Mouse (Mus musculus): Measurements from ENCODE around the gene Cux2. TPM values are rescaled to one million over a fixed set of nuclear protein-coding genes. Genes with fewer than 3 reads are reported as not detected.

Cux2 gene
- total and polyA plus RNA-seq, 2 experiments from 2014 or later: 16.7 to 44.0 TPM

GRCm38 (mm10) chr5:121895117-121895756, 154.7 kb downstream of the Cux2 start:
- Histone ChIP-seq H3K4me3 (ENCODE audit: low read depth, low read length) (peak overlapping the region; percentile 0; the same call in 1 of the 2 replicates), H3K4me2 (ENCODE audit: low read depth) (peak overlapping the region; percentile 8), H3K9ac (peak overlapping the region; percentile 25; the same call in 1 of the 2 replicates), H3K27me3 (ENCODE audit: insufficient read depth, low read length) (no peaks in the 10 kb centered on the region), H3K36me3 (ENCODE audit: insufficient read depth) (no peaks in the 10 kb centered on the region), H3K27ac (ENCODE audit: low read depth, low read length) (peak overlapping the region; percentile 74), H3K4me1 (ENCODE audit: insufficient read depth) (peaks cover 14% of the 10 kb centered on the region; the same call in 1 of the 2 replicates), H3K9me3 (ENCODE audit: low read length) (no peaks in the 10 kb centered on the region)
- ATAC-seq: peak; percentile 53
- WGBS: 15% methylated on average over 24 of the region's 24 CpGs
- no peak for TF ChIP-seq CTCF (IDR thresholded peaks at IDR 0.05; ENCODE audit: low read depth)
- DNase-seq: peak; percentile 78

- H3K36me3 ChIP-seq (ENCODE audit: insufficient read depth): no peaks in the 10 kb centered on the region
- H3K4me2 ChIP-seq (ENCODE audit: low read depth): peak overlapping the region; percentile 8
- H3K4me1 ChIP-seq (ENCODE audit: insufficient read depth): peaks cover 14% of the 10 kb centered on the region; the same call in 1 of the 2 replicates
- no peak for DNase-seq
- WGBS: 41% methylated on average over 10 of the region's 10 CpGs
- peak overlapping the region; percentile 25 for H3K9ac ChIP-seq
- no peak for TF ChIP-seq CTCF (IDR thresholded peaks at IDR 0.05; ENCODE audit: low read depth)
- H3K27me3 ChIP-seq (ENCODE audit: insufficient read depth, low read length): no peaks in the 10 kb centered on the region
- ATAC-seq: no peak
- H3K4me3 ChIP-seq (ENCODE audit: low read depth, low read length): peak overlapping the region; percentile 0; the same call in 1 of the 2 replicates
- H3K9me3 ChIP-seq (ENCODE audit: low read length): no peaks in the 10 kb centered on the region
- H3K27ac ChIP-seq (ENCODE audit: low read depth, low read length): peak overlapping the region; percentile 74
These were observed 155.3 kb downstream of the Cux2 start for GRCm38 (mm10) chr5:121894647-121895046.

- no peak overlapping the region for H3K4me3 ChIP-seq (ENCODE audit: low read depth, low read length)
- ATAC-seq (no peak), DNase-seq (peak; percentile 74)
- H3K36me3 ChIP-seq (ENCODE audit: insufficient read depth): no peaks in the 10 kb centered on the region
- peaks cover 14% of the 10 kb centered on the region; the same call in 1 of the 2 replicates for H3K4me1 ChIP-seq (ENCODE audit: insufficient read depth)
- no peak overlapping the region for H3K9ac ChIP-seq
- 0 out of 2 replicates have a peak overlapping the region, but pooled peaks have one; percentile 10 for H3K4me2 ChIP-seq (ENCODE audit: low read depth)
- no peaks in the 10 kb centered on the region for H3K27me3 ChIP-seq (ENCODE audit: insufficient read depth, low read length)
- no peak overlapping the region for H3K27ac ChIP-seq (ENCODE audit: low read depth, low read length)
- peak; percentile 69 for TF ChIP-seq CTCF (IDR thresholded peaks at IDR 0.05; ENCODE audit: low read depth)
- no peaks in the 10 kb centered on the region for H3K9me3 ChIP-seq (ENCODE audit: low read length)
- whole genome bisulfite sequencing: 37% methylated on average over 3 of the region's 3 CpGs
These were observed 156.3 kb downstream of the Cux2 start for GRCm38 (mm10) chr5:121893581-121893980.

- Histone ChIP-seq H3K4me1 (ENCODE audit: insufficient read depth) (peaks cover 14% of the 10 kb centered on the region; the same call in 1 of the 2 replicates), H3K27ac (ENCODE audit: low read depth, low read length) (peak overlapping the region; percentile 54), H3K9ac (no peak overlapping the region), H3K9me3 (ENCODE audit: low read length) (no peaks in the 10 kb centered on the region), H3K4me3 (ENCODE audit: low read depth, low read length) (no peak overlapping the region), H3K27me3 (ENCODE audit: insufficient read depth, low read length) (no peaks in the 10 kb centered on the region), H3K36me3 (ENCODE audit: insufficient read depth) (no peaks in the 10 kb centered on the region), H3K4me2 (ENCODE audit: low read depth) (no peak overlapping the region)
- ATAC-seq: peak; percentile 47
- TF ChIP-seq CTCF (IDR thresholded peaks at IDR 0.05; ENCODE audit: low read depth): no peak
- WGBS: 72% methylated on average over 14 of the region's 14 CpGs
- peak; percentile 69 for DNase-seq
These were observed 157.6 kb downstream of the Cux2 start for GRCm38 (mm10) chr5:121892281-121892680.

DNA sequence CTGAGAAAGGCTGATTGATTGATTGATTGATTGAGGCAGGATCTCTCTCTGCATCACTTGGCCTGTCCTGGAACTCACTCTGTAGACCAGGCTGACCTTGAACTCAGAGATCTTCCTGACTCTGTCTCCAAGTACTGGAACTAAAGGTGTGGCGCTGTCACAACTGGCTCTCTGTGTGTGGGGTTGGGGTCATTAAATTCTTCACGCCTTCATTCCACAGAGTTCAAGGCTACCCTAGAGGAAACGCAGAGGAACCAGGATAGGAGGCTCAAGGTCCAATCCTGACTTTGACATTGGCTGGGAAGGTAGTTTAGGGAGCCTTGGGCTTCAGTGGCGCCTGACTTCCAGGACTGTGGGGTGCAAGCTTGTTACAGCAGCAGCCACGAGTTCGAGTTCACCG, 159.0 kb downstream of the Cux2 start:
- Histone ChIP-seq H3K27ac (ENCODE audit: low read depth, low read length) (no peak overlapping the region), H3K4me2 (ENCODE audit: low read depth) (no peak overlapping the region), H3K4me1 (ENCODE audit: insufficient read depth) (peaks cover 12% of the 10 kb centered on the region; the same call in 1 of the 2 replicates), H3K4me3 (ENCODE audit: low read depth, low read length) (no peak overlapping the region), H3K9me3 (ENCODE audit: low read length) (no peaks in the 10 kb centered on the region), H3K36me3 (ENCODE audit: insufficient read depth) (0 out of 2 replicates have a peak, but pooled peaks cover 5% of the 10 kb centered on the region), H3K27me3 (ENCODE audit: insufficient read depth, low read length) (no peaks in the 10 kb centered on the region), H3K9ac (no peak overlapping the region)
- WGBS: 92% methylated on average over 7 of the region's 7 CpGs
- no peak for DNase-seq
- no peak for ATAC-seq
- TF ChIP-seq CTCF (IDR thresholded peaks at IDR 0.05; ENCODE audit: low read depth): no peak

- H3K9me3 ChIP-seq (ENCODE audit: low read length): no peaks in the 10 kb centered on the region
- H3K4me1 ChIP-seq (ENCODE audit: insufficient read depth): 0 out of 2 replicates have a peak, but pooled peaks cover 3% of the 10 kb centered on the region
- no peak for ATAC-seq
- H3K4me3 ChIP-seq (ENCODE audit: low read depth, low read length): no peak overlapping the region
- WGBS: 29% methylated on average over 9 of the region's 9 CpGs
- no peak for TF ChIP-seq CTCF (IDR thresholded peaks at IDR 0.05; ENCODE audit: low read depth)
- H3K36me3 ChIP-seq (ENCODE audit: insufficient read depth): 0 out of 2 replicates have a peak, but pooled peaks cover 8% of the 10 kb centered on the region
- peak overlapping the region; percentile 45 for H3K27ac ChIP-seq (ENCODE audit: low read depth, low read length)
- H3K27me3 ChIP-seq (ENCODE audit: insufficient read depth, low read length): no peaks in the 10 kb centered on the region
- H3K9ac ChIP-seq: no peak overlapping the region
- DNase-seq: no peak
- H3K4me2 ChIP-seq (ENCODE audit: low read depth): no peak overlapping the region
These were observed 160.0 kb downstream of the Cux2 start for GRCm38 (mm10) chr5:121889819-121890362.

DNA sequence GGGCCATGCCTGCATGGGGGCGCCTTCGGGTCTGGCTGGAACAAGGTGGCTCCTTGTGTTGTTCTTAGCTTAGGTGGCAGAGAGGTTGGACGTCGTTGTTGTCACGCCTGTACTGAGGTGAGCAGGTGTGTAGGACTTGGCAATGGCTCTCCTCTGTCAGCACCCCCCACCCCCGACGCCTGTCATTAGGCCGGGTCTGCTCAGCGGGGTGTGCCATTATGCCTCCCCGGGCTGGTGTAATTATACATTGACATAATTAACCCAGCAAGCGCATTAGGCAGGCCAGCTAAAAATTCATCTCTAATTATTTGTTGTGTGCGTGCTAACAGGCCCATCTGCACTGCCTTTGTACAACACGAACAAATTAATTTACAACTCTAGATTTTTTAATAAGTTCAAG, 160.5 kb downstream of the Cux2 start:
- no peaks in the 10 kb centered on the region for H3K27me3 ChIP-seq (ENCODE audit: insufficient read depth, low read length)
- no peaks in the 10 kb centered on the region for H3K4me1 ChIP-seq (ENCODE audit: insufficient read depth)
- no peak for TF ChIP-seq CTCF (IDR thresholded peaks at IDR 0.05; ENCODE audit: low read depth)
- H3K27ac ChIP-seq (ENCODE audit: low read depth, low read length): 0 out of 2 replicates have a peak overlapping the region, but pooled peaks have one; percentile 21
- no peak overlapping the region for H3K9ac ChIP-seq
- H3K36me3 ChIP-seq (ENCODE audit: insufficient read depth): 0 out of 2 replicates have a peak, but pooled peaks cover 8% of the 10 kb centered on the region
- H3K9me3 ChIP-seq (ENCODE audit: low read length): no peaks in the 10 kb centered on the region
- ATAC-seq (peak; percentile 60), DNase-seq (peak; percentile 56)
- H3K4me2 ChIP-seq (ENCODE audit: low read depth): no peak overlapping the region
- 14% methylated on average over 13 of the region's 13 CpGs for WGBS
- no peak overlapping the region for H3K4me3 ChIP-seq (ENCODE audit: low read depth, low read length)

Data from forebrain, postnatal 0 days (tissue).